Mouse (Mus musculus) layer of hippocampus, adult 11-12 months (tissue): Measurements from ENCODE around the gene Jag1.

ENCODE experiments used
- DNase-seq: peaks from one replicate; pipeline ENCODE4 v3.0.0; 2022; ENCODE audit warnings: low spot score

Jag1 gene

GRCm38 (mm10) chr2:137099211-137099734 lies 17.2 kb downstream of the Jag1 start:
- DNase-seq = no peak

GRCm38 (mm10) chr2:137098269-137099035 lies 18.0 kb downstream of the Jag1 start:
- DNase-seq = no peak

- DNase-seq = no peak
These were observed 19.4 kb downstream of the Jag1 start for GRCm38 (mm10) chr2:137096981-137097460.

- no peak for DNase-seq
These were observed 22.1 kb downstream of the Jag1 start for GRCm38 (mm10) chr2:137094301-137094700.

- DNase-seq = no peak
These were observed 23.2 kb downstream of the Jag1 start for GRCm38 (mm10) chr2:137093298-137093630.

- no peak for DNase-seq
These were observed 23.7 kb downstream of the Jag1 start for GRCm38 (mm10) chr2:137092523-137093297.

GRCm38 (mm10) chr2:137091766-137092522 lies 24.5 kb downstream of the Jag1 start:
- no peak for DNase-seq

- DNase-seq = no peak
These were observed 28.7 kb downstream of the Jag1 start for GRCm38 (mm10) chr2:137087705-137088104.

GRCm38 (mm10) chr2:137086621-137087395 lies 29.6 kb downstream of the Jag1 start:
- DNase-seq = no peak

GRCm38 (mm10) chr2:137085257-137085656 lies 31.2 kb downstream of the Jag1 start:
- DNase-seq = no peak

GRCm38 (mm10) chr2:137082896-137083620 lies 33.4 kb downstream of the Jag1 start:
- peak; percentile 27 for DNase-seq

GRCm38 (mm10) chr2:137081001-137081400 lies 35.4 kb downstream of the Jag1 start:
- DNase-seq = no peak

GRCm38 (mm10) chr2:137080468-137080867 lies 36.0 kb downstream of the Jag1 start:
- DNase-seq = no peak

- no peak for DNase-seq
These were observed 36.6 kb downstream of the Jag1 start for GRCm38 (mm10) chr2:137079721-137080320.

- no peak for DNase-seq
These were observed 37.7 kb downstream of the Jag1 start for GRCm38 (mm10) chr2:137078771-137079170.

- DNase-seq = no peak
These were observed 42.2 kb downstream of the Jag1 start for GRCm38 (mm10) chr2:137074313-137074620.

GRCm38 (mm10) chr2:137073473-137074312 lies 42.8 kb downstream of the Jag1 start:
- DNase-seq = no peak

GRCm38 (mm10) chr2:137067479-137068110 lies 48.8 kb downstream of the Jag1 start:
- no peak for DNase-seq

- DNase-seq = no peak
These were observed 51.9 kb downstream of the Jag1 start for GRCm38 (mm10) chr2:137064513-137064912.
